Comparison of ENCODE assay signal across 8 mouse cellular contexts in genomic region chr15:4026231-4026773, GRCm38 (mm10). TPM values are rescaled to one million over a fixed set of nuclear protein-coding genes. Genes with fewer than 3 reads are reported as not detected.
A peak's percentile ranks its signal among the peaks of the same experiment; 100 is the strongest.
DNase-seq lines count a peak whose midpoint lies in the region; ATAC-seq and TF ChIP-seq lines count a peak whose summit lies in the region.

TSS of gene Oxct1 (plus strand) at chr15:4026383.

- H3K4me1 ChIP-seq in ES-E14 (ENCODE audit: control insufficient read depth in 2 of 2, insufficient read depth in 2 of 2, low read length in 2 of 2, poor library complexity in 1 of 2), result peaks cover 0 to 6% of the 10 kb centered on the region in 2 experiments; a peak in 2 of 4 replicates
- peaks cover 8% of the 10 kb centered on the region; the same call in 1 of the 2 replicates for H3K4me1 ChIP-seq in forebrain, embryonic 14.5 days (ENCODE audit: control insufficient read depth, insufficient read depth, low read length)
- H3K4me1 ChIP-seq in olfactory bulb, adult 2 months (ENCODE audit: control insufficient read depth, insufficient read depth, low read length), result peaks cover 7% of the 10 kb centered on the region
- H3K4me1 ChIP-seq in thymus, adult 2 months (replicated peaks; ENCODE audit: control insufficient read depth, insufficient read depth, low read length), result peaks cover 9% of the 10 kb centered on the region; the same call in 1 of the 2 replicates

- peak; percentile 82 for TF ChIP-seq POLR2A in olfactory bulb, adult 2 months (IDR thresholded peaks at IDR 0.05; ENCODE audit: insufficient read depth, low read depth, low read length)
- peak; percentile 39; the same call in 1 of the 2 replicates for TF ChIP-seq POLR2A in thymus, adult 2 months (IDR thresholded peaks at IDR 0.05; ENCODE audit: control insufficient read depth, extremely low read depth, insufficient read depth, low read length, poor library complexity)

- H3K27me3 ChIP-seq in forebrain, embryonic 14.5 days (replicated peaks; ENCODE audit: control insufficient read depth, insufficient read depth, low read length), result no peaks in the 10 kb centered on the region
- no peaks in the 10 kb centered on the region for H3K27me3 ChIP-seq in thymus, adult 2 months (ENCODE audit: control insufficient read depth, insufficient read depth, low read length)

- no peaks in the 10 kb centered on the region for H3K9me3 ChIP-seq in ES-E14 (ENCODE audit: control insufficient read depth, insufficient read depth, low read depth, low read length)
- H3K9me3 ChIP-seq in forebrain, embryonic 14.5 days (replicated peaks; ENCODE audit: control insufficient read depth, low read length), result no peaks in the 10 kb centered on the region

- ATAC-seq in forebrain, embryonic 14.5 days, result peak; percentile 96

- in situ Hi-C loops in ES-E14 (cut with MboI; ENCODE audit: low sequenced_read_pairs in 2 of 2, unreplicated experiment in 2 of 2), result no loop called here

- peak; percentile 77 for TF ChIP-seq CTCF in olfactory bulb, adult 2 months (IDR thresholded peaks at IDR 0.05; ENCODE audit: insufficient read depth, low read depth, low read length)
- peak; percentile 63; the same call in 1 of the 2 replicates for TF ChIP-seq CTCF in thymus, adult 2 months (IDR thresholded peaks at IDR 0.05; ENCODE audit: borderline replicate concordance, control insufficient read depth, extremely low read depth, insufficient read depth, low read length, poor library complexity)

- under 1% methylated on average over 45 of the region's 45 CpGs for WGBS in forebrain, embryonic 14.5 days
- under 1% methylated on average over 45 of the region's 45 CpGs for WGBS in olfactory bulb, adult 2 months
- WGBS in thymus, adult 2 months, result under 1% methylated on average over 44 of the region's 45 CpGs

- peak within 1 kb of the TSS; percentile 67 for H3K4me2 ChIP-seq in forebrain, embryonic 14.5 days (ENCODE audit: low read length)

- H3K4me3 ChIP-seq in ES-E14 (ENCODE audit: insufficient read depth in 1 of 2, low read depth in 1 of 2, low read length in 2 of 2, poor library complexity in 1 of 2, severe bottlenecking in 1 of 2), result peak within 1 kb of the TSS; percentile 78 to 95
- peak within 1 kb of the TSS; percentile 80 for H3K4me3 ChIP-seq in forebrain, embryonic 14.5 days (ENCODE audit: low read depth, low read length)
- peak within 1 kb of the TSS; percentile 90 for H3K4me3 ChIP-seq in olfactory bulb, adult 2 months (ENCODE audit: insufficient read depth, low read depth, low read length)
- peak within 1 kb of the TSS; percentile 82 for H3K4me3 ChIP-seq in thymus, adult 2 months (ENCODE audit: control insufficient read depth, insufficient read depth, low read length)

- peak within 1 kb of the TSS; percentile 76 for H3K9ac ChIP-seq in ES-E14 (ENCODE audit: insufficient read depth, low read depth, low read length, poor library complexity, severe bottlenecking)
- H3K9ac ChIP-seq in forebrain, embryonic 14.5 days (ENCODE audit: low read length), result peak within 1 kb of the TSS; percentile 86

- intact Hi-C loops in heart, postnatal 14 days (cut with DNase I), result loop anchor here (1.0 kb wide), 1 partner anchor 30 kb away; no protein-coding TSS in a partner anchor

- H3K27ac ChIP-seq in ES-E14 (ENCODE audit: insufficient read depth, low read depth, low read length, poor library complexity, severe bottlenecking), result 0 out of 2 replicates have a peak within 1 kb of the TSS, but pooled peaks have one; percentile 21
- peak within 1 kb of the TSS; percentile 94 for H3K27ac ChIP-seq in forebrain, embryonic 14.5 days (ENCODE audit: low read depth, low read length)
- H3K27ac ChIP-seq in olfactory bulb, adult 2 months (ENCODE audit: insufficient read depth, low read depth, low read length), result peak within 1 kb of the TSS; percentile 97
- H3K27ac ChIP-seq in thymus, adult 2 months (ENCODE audit: control insufficient read depth, insufficient read depth, low read length), result no peak within 1 kb of the TSS

- DNase-seq in ES-E14 (ENCODE audit: low read depth, low spot score), result peak; percentile 76
- DNase-seq in cerebellum, adult 11 months, result peak; percentile 91
- peak; percentile 95 for DNase-seq in forebrain, embryonic 14.5 days (ENCODE audit: low spot score)
- DNase-seq in heart, postnatal 14 days, result peak; percentile 88
- DNase-seq in layer of hippocampus, adult 11-12 months (ENCODE audit: low spot score), result peak; percentile 93
- peak; percentile 92 to 94 for DNase-seq in lung, adult 18-20 months
- peak; percentile 84 for DNase-seq in thymus, adult 2 months

- no peaks in the 10 kb centered on the region for H3K36me3 ChIP-seq in ES-E14 (ENCODE audit: control insufficient read depth, insufficient read depth, low read length, poor library complexity, severe bottlenecking)
- no peaks in the 10 kb centered on the region for H3K36me3 ChIP-seq in forebrain, embryonic 14.5 days (ENCODE audit: control insufficient read depth, insufficient read depth, low read length)
- no peaks in the 10 kb centered on the region for H3K36me3 ChIP-seq in thymus, adult 2 months (ENCODE audit: control insufficient read depth, insufficient read depth, low read length)

TF ChIP-seq in ES-E14, 5 proteins besides CTCF, POLR2A, EP300 and RAD21:
- TF ChIP-seq MAFK (IDR thresholded peaks at IDR 0.05; ENCODE audit: insufficient read depth, low read depth, low read length) (no peak), ZNF384 (IDR thresholded peaks at IDR 0.05; ENCODE audit: low read depth, low read length) (no peak), HCFC1 (IDR thresholded peaks at IDR 0.05; ENCODE audit: borderline replicate concordance, insufficient read depth, low read length) (peak; percentile 56; the same call in 1 of the 2 replicates), ZC3H11A (IDR thresholded peaks at IDR 0.05; ENCODE audit: borderline replicate concordance, low read depth, low read length) (no peak)

RNA-seq across cellular contexts. Expression of gene Oxct1, which starts in this region (rescaled TPM):
- total RNA-seq in ES-E14 (2012; rRNA removed), result 52.4 and 53.4 TPM in 2 replicates
- 244 and 275 TPM in 2 replicates for polyA plus RNA-seq in forebrain, embryonic 14.5 days (2014; fragmentation: Nextera tagmentation; extraction: Ambion mirVana)
- 100 to 1,000 TPM; 531 to 576 TPM for total RNA-seq in heart, postnatal 14 days (2021)
- 209 TPM in 1 of 2 replicates, not detected in the other for polyA plus RNA-seq in olfactory bulb, adult 2 months (2012; ENCODE audit: insufficient read depth, insufficient read length, low replicate concordance, missing spikeins)
- 31.6 and 32.8 TPM in 2 replicates for polyA plus RNA-seq in thymus, adult 2 months (2012; rRNA removed)
